Mouse (Mus musculus): ENCODE measurements around the gene Sla2. TPM values are rescaled to one million over a fixed set of nuclear protein-coding genes. Genes with fewer than 3 reads are reported as not detected.
"Not testable (repeated sequence)": the region's sequence is repeated elsewhere in the genome, so short reads cannot be mapped to it uniquely, and the experiment has no call there.

The Sla2 gene
- polyA plus RNA-seq, 1 experiment from 2014 or later = 0.49 TPM

- Histone ChIP-seq H3K9me3 (ENCODE audit: low read length) (no peaks in the 10 kb centered on the region), H3K9ac (replicated peaks; ENCODE audit: low read depth) (peak overlapping the region; percentile 65), H3K27ac (ENCODE audit: low read length) (peak overlapping the region; percentile 85), H3K27me3 (replicated peaks; ENCODE audit: insufficient read depth, low read length) (no peaks in the 10 kb centered on the region), H3K4me2 (replicated peaks; ENCODE audit: low read depth, low read length) (peak overlapping the region; percentile 92), H3K4me3 (ENCODE audit: low read depth, low read length) (peak overlapping the region; percentile 82), H3K4me1 (ENCODE audit: insufficient read depth, low read depth, low read length) (peaks cover 28% of the 10 kb centered on the region), H3K36me3 (ENCODE audit: insufficient read depth, low read length) (no peaks in the 10 kb centered on the region)
- ATAC-seq = peak; percentile 35
- WGBS = 1% methylated on average over 27 of the region's 79 CpGs
- no peak for TF ChIP-seq EP300 (IDR thresholded peaks at IDR 0.05)
- DNase-seq (ENCODE audit: low spot score) = peak; percentile 42
Measured at GRCm38 (mm10) chr2:156840301-156841027, 46.5 kb downstream of the Sla2 start.

- DNase-seq (ENCODE audit: low spot score) (peak; percentile 90), ATAC-seq (peak; percentile 91)
- Histone ChIP-seq H3K36me3 (ENCODE audit: insufficient read depth, low read length) (no peaks in the 10 kb centered on the region), H3K27ac (ENCODE audit: low read length) (peak within 1 kb of the TSS; percentile 85), H3K9me3 (ENCODE audit: low read length) (no peaks in the 10 kb centered on the region), H3K27me3 (replicated peaks; ENCODE audit: insufficient read depth, low read length) (no peaks in the 10 kb centered on the region), H3K4me3 (ENCODE audit: low read depth, low read length) (peak within 1 kb of the TSS; percentile 82), H3K4me1 (ENCODE audit: insufficient read depth, low read depth, low read length) (peaks cover 21% of the 10 kb centered on the region), H3K9ac (replicated peaks; ENCODE audit: low read depth) (peak within 1 kb of the TSS; percentile 65), H3K4me2 (replicated peaks; ENCODE audit: low read depth, low read length) (peak within 1 kb of the TSS; percentile 92)
- TF ChIP-seq CTCF (IDR thresholded peaks at IDR 0.05) = no peak
- no peak for TF ChIP-seq EP300 (IDR thresholded peaks at IDR 0.05)
- 3% methylated on average over 50 of the region's 61 CpGs for WGBS
Measured at GRCm38 (mm10) chr2:156839319-156840191, 47.4 kb downstream of the Sla2 start, which contains the start of gene Tgif2. TSS of gene Tgif2 (plus strand) at chr2:156840007.

GRCm38 (mm10) chr2:156838839-156839238 lies 48.2 kb downstream of the Sla2 start:
- Histone ChIP-seq H3K27me3 (replicated peaks; ENCODE audit: insufficient read depth, low read length) (no peaks in the 10 kb centered on the region), H3K36me3 (ENCODE audit: insufficient read depth, low read length) (no peaks in the 10 kb centered on the region), H3K4me3 (ENCODE audit: low read depth, low read length) (no peak overlapping the region), H3K4me1 (ENCODE audit: insufficient read depth, low read depth, low read length) (peaks cover 21% of the 10 kb centered on the region), H3K27ac (ENCODE audit: low read length) (peak overlapping the region; percentile 85), H3K9ac (replicated peaks; ENCODE audit: low read depth) (no peak overlapping the region), H3K4me2 (replicated peaks; ENCODE audit: low read depth, low read length) (no peak overlapping the region), H3K9me3 (ENCODE audit: low read length) (no peaks in the 10 kb centered on the region)
- WGBS = 55% methylated on average over 6 of the region's 6 CpGs
- TF ChIP-seq EP300 (IDR thresholded peaks at IDR 0.05) (no peak), CTCF (IDR thresholded peaks at IDR 0.05) (no peak)
- no peak for DNase-seq (ENCODE audit: low spot score)
- ATAC-seq = no peak

GRCm38 (mm10) chr2:156834336-156834735 lies 52.7 kb downstream of the Sla2 start:
- no peak overlapping the region for H3K9ac ChIP-seq (replicated peaks; ENCODE audit: low read depth)
- WGBS = 97% methylated on average over 11 of the region's 11 CpGs
- H3K4me1 ChIP-seq (ENCODE audit: insufficient read depth, low read depth, low read length) = no peaks in the 10 kb centered on the region
- 0 out of 2 replicates have a peak, but pooled peaks cover 8% of the 10 kb centered on the region for H3K36me3 ChIP-seq (ENCODE audit: insufficient read depth, low read length)
- H3K4me2 ChIP-seq (replicated peaks; ENCODE audit: low read depth, low read length) = no peak overlapping the region
- H3K4me3 ChIP-seq (ENCODE audit: low read depth, low read length) = no peak overlapping the region
- no peak overlapping the region for H3K27ac ChIP-seq (ENCODE audit: low read length)
- no peaks in the 10 kb centered on the region for H3K27me3 ChIP-seq (replicated peaks; ENCODE audit: insufficient read depth, low read length)
- no peak for TF ChIP-seq EP300 (IDR thresholded peaks at IDR 0.05)
- DNase-seq (ENCODE audit: low spot score) (no peak), ATAC-seq (no peak)
- H3K9me3 ChIP-seq (ENCODE audit: low read length) = no peaks in the 10 kb centered on the region

GRCm38 (mm10) chr2:156825128-156825527 lies 61.9 kb downstream of the Sla2 start:
- DNase-seq (ENCODE audit: low spot score); H3K4me1 ChIP-seq (ENCODE audit: insufficient read depth, low read depth, low read length); H3K27me3 ChIP-seq (replicated peaks; ENCODE audit: insufficient read depth, low read length); H3K36me3 ChIP-seq (ENCODE audit: insufficient read depth, low read length); ATAC-seq; H3K4me3 ChIP-seq (ENCODE audit: low read depth, low read length); H3K9me3 ChIP-seq (ENCODE audit: low read length); H3K9ac ChIP-seq (replicated peaks; ENCODE audit: low read depth); H3K27ac ChIP-seq (ENCODE audit: low read length); H3K4me2 ChIP-seq (replicated peaks; ENCODE audit: low read depth, low read length): not testable (repeated sequence)
- peak; percentile 35 for TF ChIP-seq CTCF (IDR thresholded peaks at IDR 0.05)
- WGBS = 87% methylated on average over 6 of the region's 6 CpGs

Other genes starting within 250 kb of the Sla2 start
- 222 and 240 TPM in 2 replicates for gene Myl9, start 111.8 kb downstream of the Sla2 start, polyA plus RNA-seq (2015; fragmentation: Nextera tagmentation; extraction: Ambion mirVana)
- 13.7 and 15.1 TPM in 2 replicates for gene Tgif2, start 47.2 kb downstream of the Sla2 start, polyA plus RNA-seq (2015; fragmentation: Nextera tagmentation; extraction: Ambion mirVana)
- gene 4930518I15Rik, start 29.2 kb downstream of the Sla2 start, polyA plus RNA-seq (2015; fragmentation: Nextera tagmentation; extraction: Ambion mirVana) = 4.1 and 5.5 TPM in 2 replicates
- 271 and 290 TPM in 2 replicates for gene Rab5if, start 24.1 kb downstream of the Sla2 start, polyA plus RNA-seq (2015; fragmentation: Nextera tagmentation; extraction: Ambion mirVana)
- 22.8 and 25.4 TPM in 2 replicates for gene Ndrg3, start 104.9 kb upstream of the Sla2 start, polyA plus RNA-seq (2015; fragmentation: Nextera tagmentation; extraction: Ambion mirVana)
- gene Dsn1, start 120.0 kb upstream of the Sla2 start, polyA plus RNA-seq (2015; fragmentation: Nextera tagmentation; extraction: Ambion mirVana) = 7.2 and 9.5 TPM in 2 replicates
- gene Soga1, start 192.1 kb upstream of the Sla2 start, polyA plus RNA-seq (2015; fragmentation: Nextera tagmentation; extraction: Ambion mirVana) = 2.5 and 3.1 TPM in 2 replicates
- gene Tldc2, start 199.9 kb upstream of the Sla2 start, polyA plus RNA-seq (2015; fragmentation: Nextera tagmentation; extraction: Ambion mirVana) = not detected in 2 replicates
- gene Samhd1, start 248.1 kb upstream of the Sla2 start, polyA plus RNA-seq (2015; fragmentation: Nextera tagmentation; extraction: Ambion mirVana) = 103 and 110 TPM in 2 replicates

All from lung, postnatal 0 days (tissue).